Mouse (Mus musculus): Measurements from ENCODE around the gene Zdhhc11.

Gene Zdhhc11

GRCm38 (mm10) chr13:73963551-73963950 lies at the start of gene Zdhhc11:
Gene Zdhhc11 (plus strand): TSS chr13:73963851.
- in situ Hi-C loops (cut with MboI, MseI) = no loop called here

GRCm38 (mm10) chr13:73932201-73932600 lies 31.4 kb upstream of the Zdhhc11 start:
- in situ Hi-C loops (cut with MboI, MseI) = no loop called here

- in situ Hi-C loops (cut with MboI, MseI) = no loop called here
Measured at GRCm38 (mm10) chr13:73936938-73937320, 26.7 kb upstream of the Zdhhc11 start.

- in situ Hi-C loops (cut with MboI, MseI) = no loop called here
Measured at GRCm38 (mm10) chr13:73937321-73938176, 26.1 kb upstream of the Zdhhc11 start, which contains the start of the genes Trip13 and Brd9. Gene Trip13 (minus strand): TSS chr13:73937784. Gene Brd9 (plus strand): TSS chr13:73937811.

- in situ Hi-C loops (cut with MboI, MseI) = no loop called here
Measured at GRCm38 (mm10) chr13:73938177-73938560, 25.5 kb upstream of the Zdhhc11 start.

- in situ Hi-C loops (cut with MboI, MseI) = no loop called here
Measured at GRCm38 (mm10) chr13:73939101-73939500, 24.6 kb upstream of the Zdhhc11 start.

GRCm38 (mm10) chr13:73944606-73945005 lies 19.0 kb upstream of the Zdhhc11 start:
- in situ Hi-C loops (cut with MboI, MseI) = no loop called here

- in situ Hi-C loops (cut with MboI, MseI) = no loop called here
Measured at GRCm38 (mm10) chr13:73953551-73954130, 10.0 kb upstream of the Zdhhc11 start.

- in situ Hi-C loops (cut with MboI, MseI) = no loop called here
Measured at GRCm38 (mm10) chr13:73954666-73955065, 9.0 kb upstream of the Zdhhc11 start.

- in situ Hi-C loops (cut with MboI, MseI) = no loop called here
Measured at GRCm38 (mm10) chr13:73955531-73955930, 8.1 kb upstream of the Zdhhc11 start.

GRCm38 (mm10) chr13:73960117-73960652 lies 3.5 kb upstream of the Zdhhc11 start:
- in situ Hi-C loops (cut with MboI, MseI) = no loop called here

- in situ Hi-C loops (cut with MboI, MseI) = no loop called here
Measured at GRCm38 (mm10) chr13:73961177-73961576, 2.5 kb upstream of the Zdhhc11 start.

- in situ Hi-C loops (cut with MboI, MseI) = no loop called here
Measured at GRCm38 (mm10) chr13:73970545-73971448, 7.1 kb downstream of the Zdhhc11 start.

- in situ Hi-C loops (cut with MboI, MseI) = no loop called here
Measured at GRCm38 (mm10) chr13:73974523-73974922, 10.9 kb downstream of the Zdhhc11 start.

- in situ Hi-C loops (cut with MboI, MseI) = no loop called here
Measured at GRCm38 (mm10) chr13:73976935-73977334, 13.3 kb downstream of the Zdhhc11 start.

- in situ Hi-C loops (cut with MboI, MseI) = no loop called here
Measured at GRCm38 (mm10) chr13:73990325-73990724, 26.7 kb downstream of the Zdhhc11 start.

GRCm38 (mm10) chr13:73990761-73991160 lies 27.1 kb downstream of the Zdhhc11 start:
- in situ Hi-C loops (cut with MboI, MseI) = no loop called here

GRCm38 (mm10) chr13:73991267-73991666 lies 27.6 kb downstream of the Zdhhc11 start:
- in situ Hi-C loops (cut with MboI, MseI) = no loop called here

GRCm38 (mm10) chr13:73996456-73996855 lies 32.8 kb downstream of the Zdhhc11 start:
- in situ Hi-C loops (cut with MboI, MseI) = no loop called here

GRCm38 (mm10) chr13:74000519-74000918 lies 36.9 kb downstream of the Zdhhc11 start:
- in situ Hi-C loops (cut with MboI, MseI) = no loop called here

- in situ Hi-C loops (cut with MboI, MseI) = no loop called here
Measured at GRCm38 (mm10) chr13:74000961-74001360, 37.3 kb downstream of the Zdhhc11 start.

- in situ Hi-C loops (cut with MboI, MseI) = no loop called here
Measured at GRCm38 (mm10) chr13:74001492-74001891, 37.8 kb downstream of the Zdhhc11 start.

Measured in T-helper 2 cell (primary cell).